Mouse (Mus musculus) adrenal gland, adult (tissue): ENCODE measurements around the gene Def8.
"Not testable (repeated sequence)": the region's sequence is repeated elsewhere in the genome, so short reads cannot be mapped to it uniquely, and the experiment has no call there.

Source experiments
- DNase-seq, 2 experiments: peaks; one replicate each; pipeline ENCODE4 v3.0.0; 2022 to 2023; ENCODE audit warnings: low spot score in 1 of 2; ENCODE audit not compliant: inconsistent age in 2 of 2

The Def8 gene

DNA sequence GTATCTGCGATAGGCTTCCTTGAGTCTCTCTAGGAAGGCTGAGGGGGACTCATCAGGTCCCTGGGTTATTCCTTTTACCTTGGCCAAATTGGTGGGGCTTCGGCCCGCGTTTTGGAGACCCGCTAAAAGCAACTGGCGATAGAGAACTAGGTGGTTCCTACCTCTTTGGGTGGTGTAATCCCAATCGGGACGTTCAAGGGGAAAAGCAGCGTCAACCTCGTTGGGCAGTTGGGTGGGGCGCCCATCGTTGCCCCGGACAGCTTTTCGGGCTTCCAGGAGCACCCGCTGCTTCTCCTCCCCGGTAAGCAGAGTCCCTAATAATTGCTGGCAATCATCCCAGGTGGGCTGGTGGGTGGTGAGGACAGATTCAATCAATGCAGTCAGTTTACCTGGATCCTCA, 9.1 kb downstream of the Def8 start:
- DNase-seq = no peak

DNA sequence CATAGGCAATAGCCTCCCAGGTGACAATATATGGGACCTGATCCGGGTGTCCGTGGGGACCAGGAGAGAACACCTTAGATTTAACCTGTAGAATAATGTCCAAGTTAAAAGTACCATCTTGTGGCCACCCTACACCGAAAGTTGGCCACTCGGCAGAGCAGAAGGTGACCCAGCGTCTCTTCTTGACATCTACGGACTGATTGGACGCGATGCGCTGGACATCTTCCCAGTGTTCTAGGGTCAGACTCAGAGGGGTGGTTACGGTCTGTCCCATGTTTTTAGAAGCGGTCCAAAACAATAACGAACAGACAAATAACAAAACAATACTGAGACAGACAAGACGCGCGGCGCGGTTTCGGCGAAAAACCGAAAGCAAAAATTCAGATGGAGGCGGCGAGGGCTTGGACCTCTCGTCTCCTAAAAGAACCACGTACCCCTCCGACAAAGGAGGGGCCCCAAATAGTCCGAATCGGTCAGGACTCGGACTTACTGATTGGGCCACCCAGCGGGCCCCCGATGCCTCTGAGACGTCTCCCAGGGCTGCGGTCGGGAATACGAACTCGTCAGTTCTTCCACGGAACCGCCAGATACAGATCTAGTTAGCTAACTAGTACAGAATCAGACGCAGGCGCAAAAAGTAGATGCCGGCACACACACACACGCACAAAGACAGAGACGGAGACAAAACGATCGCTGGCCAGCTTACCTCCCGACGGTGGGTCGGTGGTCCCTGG, 10.1 kb downstream of the Def8 start:
- DNase-seq = not testable (repeated sequence)

DNA sequence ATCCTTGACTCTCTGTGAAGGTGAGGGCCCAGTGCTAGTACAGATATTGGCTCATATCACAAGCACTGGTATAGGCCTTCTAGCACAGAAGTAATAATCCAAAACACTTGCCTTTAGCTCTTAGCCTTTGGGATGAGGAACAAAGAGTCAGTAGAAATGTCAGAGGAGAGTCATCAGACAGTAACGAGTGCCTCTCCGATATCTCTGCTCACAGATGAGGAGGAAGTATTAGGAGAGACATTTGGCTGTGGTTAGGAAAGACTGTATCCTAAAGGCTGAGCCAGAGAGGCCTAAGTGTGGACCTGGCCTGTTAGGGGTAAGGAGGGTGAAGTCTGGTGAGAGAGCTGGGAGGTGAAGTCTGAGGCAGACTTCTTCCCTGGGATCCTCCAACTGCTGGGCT, 18.5 kb downstream of the Def8 start:
- DNase-seq = no peak

DNA sequence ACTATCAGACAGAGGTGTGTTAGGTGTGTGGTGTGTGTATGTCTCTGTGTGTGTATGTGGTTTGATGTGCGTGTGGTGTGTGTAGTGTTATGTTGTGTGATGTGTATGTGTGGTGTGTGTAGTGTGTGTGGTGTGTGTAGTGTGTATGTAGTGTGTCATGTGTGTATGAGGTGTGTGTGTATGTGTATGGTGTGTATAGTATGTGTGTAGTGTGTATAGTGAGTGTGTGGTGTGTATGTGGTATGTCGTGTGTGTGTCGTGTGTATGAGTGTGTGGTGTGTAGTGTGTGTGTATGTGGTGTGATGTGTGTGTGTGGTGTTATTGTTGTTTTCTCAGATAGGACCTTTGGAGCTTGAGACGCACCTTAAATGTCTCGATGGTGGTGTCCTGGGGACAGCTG, 19.0 kb downstream of the Def8 start:
- DNase-seq = no peak

- peak; percentile 92 to 99 for DNase-seq
Measured at GRCm38 (mm10) chr8:123442871-123443575, 19.7 kb downstream of the Def8 start.

DNA sequence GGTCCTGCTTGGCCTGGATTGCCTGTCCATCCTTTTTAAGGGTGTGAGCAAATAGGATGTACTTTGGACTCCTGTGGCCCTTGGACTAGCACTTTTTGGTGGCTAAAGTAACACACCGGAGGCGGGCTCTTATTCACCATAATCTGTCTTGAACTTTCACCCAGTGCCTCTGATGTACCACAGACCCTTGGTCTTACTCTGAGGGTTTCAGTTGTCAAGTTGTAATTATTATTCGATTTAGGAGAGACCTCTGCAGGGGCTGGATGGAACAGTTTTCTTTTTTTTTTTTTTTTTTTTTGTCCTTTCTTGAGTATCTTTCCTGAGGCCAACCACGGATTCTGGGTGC, 20.2 kb downstream of the Def8 start:
- DNase-seq = no peak

DNA sequence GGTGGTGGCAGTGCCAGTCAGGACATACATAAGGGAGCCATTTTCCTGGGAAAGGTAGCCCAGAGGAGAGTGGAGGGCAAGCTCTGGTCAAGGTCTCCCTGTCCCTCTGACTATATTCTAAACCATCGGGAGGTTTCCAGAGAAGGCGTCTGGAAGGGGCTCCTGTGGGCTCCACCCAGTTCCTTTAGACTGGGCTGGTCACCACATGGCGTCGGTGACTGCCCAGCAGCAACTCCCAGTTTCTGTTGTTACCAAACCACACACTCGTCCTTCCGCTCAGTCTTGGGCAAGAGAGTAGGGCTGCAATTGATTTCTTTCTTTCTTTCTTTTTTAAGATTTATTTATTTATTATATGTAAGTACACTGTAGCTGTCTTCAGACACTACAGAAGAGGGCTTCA, 20.8 kb downstream of the Def8 start:
- DNase-seq = no peak

DNA sequence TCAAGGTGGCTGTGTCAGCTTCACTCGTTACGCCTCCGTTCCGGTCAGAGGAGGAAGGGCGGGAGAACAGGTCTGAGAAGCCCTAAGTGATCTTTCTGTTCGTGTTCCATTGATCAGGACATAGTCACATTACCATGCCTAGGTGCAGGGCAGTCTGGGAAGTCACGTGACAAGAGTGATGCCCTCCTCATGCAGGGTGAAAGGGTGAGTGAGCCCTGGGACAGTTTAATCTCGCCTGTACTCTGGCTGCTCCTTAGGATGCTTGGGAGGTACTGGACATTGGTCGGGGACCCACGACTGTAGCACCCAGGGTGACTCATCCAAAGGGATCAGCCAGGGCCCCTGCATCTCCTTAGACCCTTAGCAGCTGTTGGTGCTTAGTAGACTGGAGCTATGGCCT, 22.7 kb downstream of the Def8 start:
- no peak for DNase-seq

GRCm38 (mm10) chr8:123446799-123447198, 23.5 kb downstream of the Def8 start:
- no peak for DNase-seq

DNA sequence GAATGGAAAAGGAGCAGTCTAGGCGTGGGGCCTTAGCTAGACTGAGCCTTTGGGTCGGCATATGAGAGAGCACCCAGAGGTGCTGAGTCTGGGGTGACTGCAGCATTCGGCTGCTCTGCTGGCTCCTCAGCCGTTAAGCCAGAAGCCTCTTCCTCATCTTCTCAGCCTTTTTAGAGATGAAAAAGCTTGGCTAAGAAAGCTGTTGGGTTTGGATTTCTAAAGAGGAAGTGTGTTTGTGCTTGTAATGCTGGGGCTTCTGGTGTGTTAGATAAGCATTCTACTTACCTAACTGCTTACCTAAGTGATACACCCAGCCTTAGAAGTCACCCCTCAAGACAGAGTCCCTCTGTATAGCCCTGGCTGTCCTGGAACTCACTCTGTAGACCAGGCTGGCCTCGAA, 27.5 kb downstream of the Def8 start:
- DNase-seq = no peak

- DNase-seq = not testable (repeated sequence)
Measured at GRCm38 (mm10) chr8:123451747-123452146, 28.4 kb downstream of the Def8 start.

DNA sequence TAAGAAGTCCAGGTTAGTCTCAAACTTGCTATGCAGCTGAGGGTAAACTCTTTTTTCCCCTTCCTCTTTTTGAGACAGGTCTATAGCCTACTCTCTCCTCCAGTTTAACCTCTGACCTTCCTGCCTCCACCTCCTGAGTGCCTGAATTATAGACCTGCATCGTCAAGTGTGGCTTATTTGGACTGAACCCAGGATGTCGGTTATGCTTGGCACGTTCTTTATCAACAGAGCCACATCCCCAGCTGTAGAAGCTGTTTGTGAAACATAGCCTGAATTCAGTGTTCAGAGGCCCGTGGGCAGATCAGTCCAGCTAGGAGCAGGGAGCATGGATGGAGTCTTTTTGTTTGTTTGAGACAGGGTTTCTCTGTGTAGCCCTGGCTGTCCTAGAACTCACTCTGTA, 28.8 kb downstream of the Def8 start:
- DNase-seq = no peak

DNA sequence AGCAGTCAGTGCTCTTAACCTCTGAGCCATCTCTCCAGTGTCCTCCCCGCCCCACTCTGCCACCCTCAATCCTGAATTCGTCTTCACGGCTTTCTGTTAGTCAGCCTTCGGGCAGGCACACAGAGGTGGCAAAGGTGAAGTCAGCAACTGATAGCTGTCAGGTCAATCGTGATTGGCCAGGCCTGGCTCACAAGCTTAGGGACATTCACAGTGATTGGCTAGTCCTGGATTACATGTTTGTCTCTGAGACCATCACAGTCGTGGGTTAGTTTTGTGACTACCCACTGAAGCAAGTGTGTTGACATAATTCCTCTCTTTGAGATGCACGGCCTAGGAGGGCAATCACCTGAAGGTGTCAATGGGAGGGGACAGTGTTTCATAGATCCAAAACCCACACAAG, 30.0 kb downstream of the Def8 start:
- no peak for DNase-seq

GRCm38 (mm10) chr8:123453951-123454350, 30.6 kb downstream of the Def8 start:
- no peak for DNase-seq

- no peak for DNase-seq
Measured at GRCm38 (mm10) chr8:123454559-123454958, 31.2 kb downstream of the Def8 start.

DNA sequence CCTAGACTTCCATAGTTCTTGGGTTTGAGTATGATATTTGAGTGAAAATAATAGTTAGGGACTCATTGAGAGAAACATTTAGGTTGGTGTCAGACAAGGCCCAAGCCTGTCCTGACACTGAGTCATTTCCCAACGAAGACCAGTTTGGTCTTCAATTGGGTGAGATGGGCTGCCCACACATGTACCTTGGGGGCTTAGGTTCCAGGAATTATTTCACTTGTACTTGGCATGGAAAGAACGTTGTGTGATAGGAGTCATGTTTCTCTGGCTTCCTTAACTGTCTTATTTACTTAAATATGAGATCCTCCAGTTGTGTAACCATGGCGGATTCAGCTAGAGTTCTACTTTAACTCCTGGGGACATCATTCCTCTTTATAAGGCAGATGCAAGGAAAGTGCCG, 40.3 kb downstream of the Def8 start:
- no peak for DNase-seq

- DNase-seq = no peak
Measured at GRCm38 (mm10) chr8:123467476-123467875, 44.1 kb downstream of the Def8 start.

DNA sequence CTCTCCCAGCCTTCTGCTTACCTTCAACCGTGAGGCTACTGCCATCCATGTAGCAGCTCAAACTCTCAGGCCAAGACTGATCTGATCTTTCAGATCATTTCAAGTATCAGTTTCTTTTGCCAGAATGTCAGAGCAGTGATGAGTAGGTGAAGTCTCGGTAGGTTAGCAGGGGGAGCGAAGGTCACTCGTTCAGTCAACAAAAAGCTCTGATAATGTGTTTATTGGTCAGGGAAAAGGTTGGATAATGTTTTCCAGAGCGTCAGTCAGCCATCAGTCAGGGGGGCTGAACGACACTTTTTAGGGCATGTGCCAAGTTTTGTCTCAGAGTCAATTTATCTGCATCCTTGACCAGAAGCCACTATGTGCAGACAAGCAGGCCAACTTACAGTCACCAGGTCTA, 49.7 kb downstream of the Def8 start:
- not testable (repeated sequence) for DNase-seq

DNA sequence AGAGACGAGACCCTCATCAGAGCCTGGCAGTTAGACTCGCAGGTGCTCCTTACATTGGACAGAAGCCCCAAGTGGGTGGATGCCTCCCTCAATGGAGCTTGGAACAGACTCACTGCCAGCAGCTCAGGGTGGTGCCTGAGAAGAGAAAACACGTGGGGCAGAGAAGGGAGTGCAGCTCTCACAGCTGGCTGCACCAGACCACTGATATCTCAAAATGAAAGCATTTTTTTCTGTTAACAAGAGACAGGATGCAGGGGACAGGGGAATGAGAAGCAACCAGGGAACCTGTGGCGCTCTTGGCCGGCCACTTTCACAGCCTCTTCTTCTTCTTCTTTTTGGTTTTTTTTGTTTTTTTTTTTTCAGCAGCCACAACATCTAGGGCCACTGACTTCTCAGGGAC, 51.2 kb downstream of the Def8 start:
- not testable (repeated sequence) for DNase-seq

DNA sequence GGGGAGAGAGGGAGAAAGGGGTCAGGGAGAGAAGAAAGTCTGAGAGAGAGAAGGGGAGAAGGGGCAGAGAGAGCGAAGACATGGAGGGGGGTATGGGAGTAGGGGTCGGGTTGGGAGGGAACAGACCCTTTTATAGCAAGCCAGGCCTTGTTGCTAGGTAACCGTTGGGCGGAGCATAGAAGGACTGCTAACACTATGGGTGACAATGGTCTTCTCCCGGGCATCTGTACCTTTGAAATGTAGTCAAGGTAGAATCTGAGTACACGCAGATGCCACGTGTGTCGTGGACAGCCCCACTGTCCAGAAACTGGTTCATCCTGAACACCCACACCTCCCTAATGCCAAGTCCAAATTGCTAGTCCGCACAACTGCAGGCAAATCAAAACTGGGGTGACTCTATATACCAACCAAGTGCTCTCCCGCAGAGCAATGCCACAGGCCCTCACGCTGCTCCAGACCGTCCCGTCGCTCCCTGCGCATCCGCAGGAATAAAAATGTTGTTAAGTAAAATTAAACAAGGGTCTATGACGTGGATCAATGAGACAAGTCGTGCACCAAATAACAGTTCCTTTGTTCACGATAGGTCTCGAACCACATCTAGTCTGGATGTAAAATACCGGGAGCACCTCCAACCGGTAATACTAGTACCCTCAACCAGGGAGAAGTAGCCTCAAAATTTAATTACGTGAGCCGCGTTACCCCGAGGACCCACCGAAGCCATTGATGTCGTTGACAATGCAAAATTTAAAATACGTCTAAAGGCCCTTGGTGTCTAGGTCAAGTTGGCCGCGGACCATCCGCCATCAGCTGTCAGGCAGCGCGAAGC, 53.8 kb downstream of the Def8 start:
- DNase-seq = no peak

GRCm38 (mm10) chr8:123477737-123478258, 54.5 kb downstream of the Def8 start, which contains the start of gene Afg3l1:
Afg3l1 (plus strand) TSS chr8:123477903.
- DNase-seq = peak; percentile 96 to 99
